Mouse (Mus musculus) forebrain, embryonic 11.5 days (tissue): Measurements from ENCODE around the gene Dnajb8. TPM values are rescaled to one million over a fixed set of nuclear protein-coding genes. Genes with fewer than 3 reads are reported as not detected.

ENCODE experiments used
- ATAC-seq: fragments of 200-750 bp; cut with Nextera tagmentation; replicated peaks from 2 replicates; pipeline ENCODE4 v1.8.0; 2017; ENCODE audit warnings: moderate TSS enrichment; ENCODE audit not compliant: low FRiP score
- DNase-seq: peaks from one replicate; pipeline ENCODE4 v3.0.0-alpha.2; 2017; ENCODE audit warnings: low spot score
- H3K27ac ChIP-seq: fragments of 300-500 bp; sonication (generic); 2 replicates; pipeline ENCODE4 v1.5.1; 2014; ENCODE audit warnings: low read depth, low read length
- H3K27me3 ChIP-seq: fragments of 300-500 bp; sonication (generic); 2 replicates; pipeline ENCODE4 v1.6.1; 2014; ENCODE audit warnings: mild to moderate bottlenecking, low read length, mixed read lengths; ENCODE audit not compliant: control insufficient read depth, insufficient read depth
- H3K36me3 ChIP-seq: fragments of 300-500 bp; sonication (generic); 2 replicates; pipeline ENCODE4 v1.6.1; 2014; ENCODE audit warnings: mild to moderate bottlenecking, low read length, moderate library complexity, mixed read lengths; ENCODE audit not compliant: control insufficient read depth, insufficient read depth
- H3K4me1 ChIP-seq: fragments of 300-500 bp; sonication (generic); replicated peaks from 2 replicates; pipeline ENCODE4 v1.6.1; 2014; ENCODE audit warnings: low read length, mixed read lengths; ENCODE audit not compliant: control insufficient read depth, insufficient read depth
- H3K4me2 ChIP-seq: fragments of 300-500 bp; sonication (generic); 2 replicates; pipeline ENCODE4 v1.6.1; 2014; ENCODE audit warnings: low read depth, mild to moderate bottlenecking, low read length, moderate library complexity, mixed read lengths; ENCODE audit not compliant: severe bottlenecking
- H3K4me3 ChIP-seq: fragments of 300-500 bp; sonication (generic); 2 replicates; pipeline ENCODE4 v1.5.1; 2014; ENCODE audit warnings: low read depth, low read length
- H3K9ac ChIP-seq: fragments of 300-500 bp; sonication (generic); 2 replicates; pipeline ENCODE4 v1.6.1; 2014; ENCODE audit warnings: low read length
- H3K9me3 ChIP-seq: fragments of 300-500 bp; sonication (generic); 2 replicates; pipeline ENCODE4 v1.6.1; 2016; ENCODE audit warnings: low read length, mixed read lengths; ENCODE audit not compliant: control insufficient read depth
- WGBS: fragments of 180-500 bp; shearing (Covaris S2); extraction: QIAGEN DNeasy Blood & Tissue Kit; methylation state at CpG from one replicate; pipeline ENCODE4 v1.1.7; 2014; 5-methylcytosine and 5-hydroxymethylcytosine counted together
- polyA plus RNA-seq: library from polyadenylated mRNA; unstranded; fragments of >200 nt; fragmentation: Nextera tagmentation; extraction: Ambion mirVana; gene quantifications from 2 replicates; pipeline ENCODE4 v1.2.1, GENCODE M21; 2014

The Dnajb8 gene
- polyA plus RNA-seq, 1 experiment from 2014 or later = not detected

DNA sequence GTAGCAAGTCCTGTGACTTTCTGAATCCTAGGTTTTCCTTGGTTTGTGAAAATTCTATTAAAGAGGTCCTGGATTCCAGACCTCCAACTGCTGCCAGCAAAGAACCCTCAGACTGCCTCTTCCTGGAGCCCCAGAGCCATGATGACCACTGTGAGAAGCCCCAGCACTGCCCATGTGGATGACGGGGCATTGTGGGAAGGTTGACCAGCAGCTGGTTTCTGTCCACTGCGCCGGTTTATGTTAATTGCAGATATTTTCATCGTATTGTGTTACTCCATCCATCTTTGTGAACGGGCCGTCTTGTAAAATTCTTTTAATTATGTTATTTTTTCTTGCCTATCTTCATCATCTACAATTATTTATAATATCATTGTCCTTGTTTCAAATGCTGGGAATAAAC lies 52.6 kb downstream of the Dnajb8 start:
- 91% methylated on average over 6 of the region's 6 CpGs for WGBS

DNA sequence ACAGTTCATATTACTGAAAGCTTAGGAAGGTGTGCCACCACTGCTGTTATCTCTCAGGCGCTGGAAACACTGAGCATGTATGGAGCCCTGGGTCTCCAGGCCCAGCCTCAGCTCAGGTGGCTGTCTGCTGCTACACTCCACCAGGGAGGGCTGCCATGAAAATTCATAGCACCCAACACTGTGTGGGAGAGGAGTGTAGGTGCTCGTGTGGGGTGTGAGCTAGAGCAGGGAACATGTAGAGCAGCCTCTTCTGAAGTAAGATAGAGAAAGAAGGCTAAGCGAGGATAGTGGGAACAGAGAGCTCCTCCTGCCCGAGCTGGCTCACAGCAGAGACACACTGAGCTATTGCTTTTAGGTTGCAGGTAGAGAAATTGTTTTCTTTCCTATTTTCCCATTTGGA lies 54.2 kb downstream of the Dnajb8 start:
- Histone ChIP-seq H3K36me3 (no peaks in the 10 kb centered on the region), H3K4me2 (no peak overlapping the region), H3K4me3 (no peak overlapping the region), H3K9ac (no peak overlapping the region), H3K27me3 (no peaks in the 10 kb centered on the region), H3K27ac (no peak overlapping the region), H3K9me3 (no peaks in the 10 kb centered on the region), H3K4me1 (no peaks in the 10 kb centered on the region)
- 91% methylated on average over 4 of the region's 4 CpGs for WGBS
- DNase-seq (no peak), ATAC-seq (no peak)

More for the DNA sequence above, 52.6 kb downstream of the Dnajb8 start:
- no peaks in the 10 kb centered on the region for H3K9me3 ChIP-seq
- H3K36me3 ChIP-seq = no peaks in the 10 kb centered on the region
- H3K27me3 ChIP-seq = no peaks in the 10 kb centered on the region
- H3K4me1 ChIP-seq = no peaks in the 10 kb centered on the region
- DNase-seq (no peak), ATAC-seq (no peak)
- H3K4me2 ChIP-seq = no peak overlapping the region
- H3K9ac ChIP-seq = no peak overlapping the region
- no peak overlapping the region for H3K27ac ChIP-seq
- H3K4me3 ChIP-seq = no peak overlapping the region

- 94% methylated on average over 4 of the region's 4 CpGs for WGBS
- DNase-seq = no peak
These were observed 55.2 kb downstream of the Dnajb8 start for GRCm38 (mm10) chr6:88277242-88277641.

DNA sequence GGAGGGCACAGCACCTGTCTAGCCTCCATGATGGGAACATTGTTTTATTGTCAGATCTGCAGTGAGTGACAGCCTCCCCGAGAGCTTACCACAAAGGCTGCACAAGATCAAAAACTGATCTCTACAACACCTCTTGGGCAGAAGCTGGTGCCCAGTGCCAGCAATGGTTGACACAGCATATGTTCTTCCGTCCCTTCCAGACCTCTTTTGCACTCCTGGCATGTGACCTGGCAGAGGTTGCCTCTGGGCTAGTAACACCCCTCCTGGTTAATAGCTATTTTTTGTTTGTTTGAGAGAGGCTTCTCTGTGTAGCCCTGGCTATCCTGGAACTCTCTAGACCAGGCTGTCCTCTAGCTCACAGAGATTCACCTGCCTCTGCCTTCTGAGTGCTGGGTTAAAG lies 56.1 kb downstream of the Dnajb8 start:
- Histone ChIP-seq H3K27me3 (no peaks in the 10 kb centered on the region), H3K4me3 (no peak overlapping the region), H3K9ac (no peak overlapping the region), H3K27ac (no peak overlapping the region), H3K4me2 (no peak overlapping the region), H3K36me3 (no peaks in the 10 kb centered on the region), H3K4me1 (no peaks in the 10 kb centered on the region), H3K9me3 (no peaks in the 10 kb centered on the region)
- no peak for ATAC-seq
- WGBS = 81% methylated on average over 2 of the region's 2 CpGs
- DNase-seq = no peak

More at GRCm38 (mm10) chr6:88277242-88277641, 55.2 kb downstream of the Dnajb8 start:
- Histone ChIP-seq H3K27me3 (no peaks in the 10 kb centered on the region), H3K36me3 (no peaks in the 10 kb centered on the region), H3K9me3 (no peaks in the 10 kb centered on the region), H3K4me2 (no peak overlapping the region), H3K4me3 (no peak overlapping the region), H3K4me1 (no peaks in the 10 kb centered on the region), H3K9ac (no peak overlapping the region), H3K27ac (no peak overlapping the region)
- ATAC-seq = no peak

DNA sequence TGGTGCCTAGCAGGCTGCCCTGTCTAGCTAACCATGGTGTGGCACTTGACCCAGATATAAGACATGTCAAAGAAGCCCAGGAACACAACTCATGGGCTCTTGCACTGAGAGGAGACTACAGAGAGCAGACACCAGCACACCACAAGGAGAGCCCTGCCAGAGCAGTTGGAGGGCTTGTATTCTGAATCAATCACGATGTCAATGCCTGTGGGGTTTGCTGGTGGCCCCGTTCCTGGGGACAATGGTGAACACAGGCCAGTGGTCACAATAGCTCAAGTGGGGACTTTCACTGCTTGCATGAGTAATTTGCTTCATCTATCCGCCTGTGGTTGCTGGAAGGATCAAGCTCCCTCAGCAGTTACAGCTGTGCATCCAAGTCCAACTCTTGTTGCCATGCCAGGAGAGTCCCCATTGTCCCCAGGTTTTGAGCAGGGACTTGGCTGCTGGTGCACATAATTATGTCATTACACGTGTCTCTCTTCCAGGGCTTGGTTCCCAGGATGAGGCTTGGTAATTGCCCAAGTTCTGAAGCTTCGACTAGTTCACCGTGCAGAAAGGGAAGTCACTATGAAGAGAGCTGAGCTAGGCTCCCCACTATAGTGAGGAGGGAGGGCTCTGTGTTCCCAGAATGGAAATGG lies 68.2 kb downstream of the Dnajb8 start:
- no peak for DNase-seq
- Histone ChIP-seq H3K4me1 (no peaks in the 10 kb centered on the region), H3K9ac (no peak overlapping the region), H3K4me2 (no peak overlapping the region), H3K36me3 (no peaks in the 10 kb centered on the region), H3K9me3 (no peaks in the 10 kb centered on the region), H3K4me3 (no peak overlapping the region), H3K27ac (no peak overlapping the region), H3K27me3 (no peaks in the 10 kb centered on the region)
- ATAC-seq = no peak
- 84% methylated on average over 6 of the region's 6 CpGs for WGBS

- Histone ChIP-seq H3K36me3 (no peaks in the 10 kb centered on the region), H3K4me2 (no peak overlapping the region), H3K27ac (no peak overlapping the region), H3K4me3 (no peak overlapping the region), H3K4me1 (no peaks in the 10 kb centered on the region), H3K9me3 (no peaks in the 10 kb centered on the region), H3K27me3 (no peaks in the 10 kb centered on the region), H3K9ac (no peak overlapping the region)
- DNase-seq = no peak
- WGBS = 85% methylated on average over 4 of the region's 4 CpGs
- ATAC-seq = no peak
These were observed 70.3 kb downstream of the Dnajb8 start for GRCm38 (mm10) chr6:88292274-88292909.

- ATAC-seq (no peak), DNase-seq (no peak)
- WGBS = 58% methylated on average over 2 of the region's 2 CpGs
These were observed 77.4 kb downstream of the Dnajb8 start for GRCm38 (mm10) chr6:88299491-88299890.

DNA sequence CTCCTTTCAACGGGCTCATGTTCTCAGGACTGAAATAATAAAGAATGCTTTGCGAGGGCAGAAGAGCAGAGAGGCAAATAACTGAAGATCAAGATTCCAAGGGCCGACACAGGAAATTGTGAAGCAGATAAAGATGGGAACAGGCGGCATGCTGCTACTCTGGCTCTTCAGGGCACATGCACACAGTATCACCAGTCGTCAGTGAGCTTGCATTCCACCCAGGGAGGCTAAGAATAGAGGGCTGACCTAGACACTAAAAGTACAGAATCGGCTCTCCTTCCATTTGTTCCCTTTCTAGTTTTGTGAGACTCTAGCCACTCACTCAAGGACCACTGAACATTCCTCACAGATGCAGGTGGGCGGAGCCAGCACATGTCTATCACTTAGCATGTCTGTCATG lies 79.2 kb downstream of the Dnajb8 start:
- ATAC-seq (no peak), DNase-seq (no peak)
- Histone ChIP-seq H3K36me3 (no peaks in the 10 kb centered on the region), H3K27me3 (no peaks in the 10 kb centered on the region), H3K4me2 (no peak overlapping the region), H3K9ac (no peak overlapping the region), H3K4me1 (no peaks in the 10 kb centered on the region), H3K9me3 (no peaks in the 10 kb centered on the region), H3K4me3 (no peak overlapping the region), H3K27ac (no peak overlapping the region)
- 70% methylated on average over 7 of the region's 7 CpGs for WGBS

More at GRCm38 (mm10) chr6:88299491-88299890, 77.4 kb downstream of the Dnajb8 start:
- H3K36me3 ChIP-seq = no peaks in the 10 kb centered on the region
- H3K4me3 ChIP-seq = no peak overlapping the region
- no peak overlapping the region for H3K27ac ChIP-seq
- H3K9me3 ChIP-seq = no peaks in the 10 kb centered on the region
- no peaks in the 10 kb centered on the region for H3K27me3 ChIP-seq
- no peaks in the 10 kb centered on the region for H3K4me1 ChIP-seq
- no peak overlapping the region for H3K9ac ChIP-seq
- no peak overlapping the region for H3K4me2 ChIP-seq
